Mouse (Mus musculus) monocyte, adult 5-6 weeks (primary cell): ENCODE results near the gene Gm8897. TPM values are rescaled to one million over a fixed set of nuclear protein-coding genes. Genes with fewer than 3 reads are reported as not detected.
"Not testable (repeated sequence)": the region's sequence is repeated elsewhere in the genome, so short reads cannot be mapped to it uniquely, and the experiment has no call there.

Experiments used
- ATAC-seq: fragments of 153-309, 156-312 bp; replicated peaks from 2 replicates; pipeline ENCODE4 v1.8.0; 2017; ENCODE audit warnings: mild to moderate bottlenecking; ENCODE audit not compliant: low TSS enrichment, insufficient number of reproducible peaks, severe bottlenecking, poor library complexity, low FRiP score
- total RNA-seq: library from RNA; stranded (forward); fragments of 200-1000, 200-491, 200-594 nt; gene quantifications from 3 replicates; pipeline ENCODE4 v1.2.3, GENCODE M21; 2017

The Gm8897 gene
- total RNA-seq, result not detected in 3 replicates

DNA sequence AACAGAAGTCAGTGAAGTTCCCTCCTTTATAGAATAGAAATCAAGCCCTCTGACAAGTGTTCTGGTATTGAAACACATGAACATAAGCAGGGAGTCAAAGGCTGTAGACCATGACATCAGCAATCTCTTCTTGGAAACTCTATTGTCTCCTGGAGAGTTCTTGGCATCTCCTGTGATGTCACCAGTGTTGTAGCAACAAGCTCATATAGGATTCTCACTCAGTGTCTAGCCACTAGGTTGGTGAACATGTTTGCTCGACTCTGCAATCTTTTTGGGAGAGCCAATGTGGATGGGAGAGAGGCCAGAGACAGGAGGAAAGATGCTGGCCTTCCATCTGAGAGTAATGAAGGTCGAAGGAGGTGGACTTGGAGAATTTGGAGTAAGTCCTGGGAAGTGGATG, at the start of gene Gm8897:
Gene Gm8897, plus strand, starts transcription at position 301 of the 400 bp plus-strand sequence.
- ATAC-seq, result not testable (repeated sequence)

DNA sequence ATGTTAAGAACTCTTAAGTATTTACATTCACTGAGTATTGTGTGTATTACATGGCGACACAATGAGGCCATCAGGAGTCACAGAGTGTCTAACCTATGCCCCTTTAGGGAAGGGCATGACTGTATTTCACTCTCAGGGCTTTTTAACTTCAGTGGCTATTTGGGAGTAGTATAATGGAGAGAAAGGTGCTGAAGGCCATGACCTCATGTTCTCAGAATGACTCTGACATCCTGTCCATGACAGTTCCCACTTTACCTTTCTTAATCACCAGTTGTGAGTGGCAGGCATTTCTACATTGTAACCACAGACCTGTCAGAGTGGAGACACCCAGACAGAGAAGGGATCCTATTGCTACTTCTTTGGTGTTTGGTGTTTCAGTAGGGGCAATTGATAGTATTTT, 473 bp downstream of the Gm8897 start:
- ATAC-seq, result not testable (repeated sequence)

Other genes starting within 250 kb of the Gm8897 start
- not detected in 3 replicates for gene Gm5861, start 233.3 kb upstream of the Gm8897 start, total RNA-seq
- 4.2 TPM in 1 of 3 replicates, not detected in the others for gene Gm8890, start 160.4 kb upstream of the Gm8897 start, total RNA-seq
- gene Speer1, start 74.9 kb upstream of the Gm8897 start, total RNA-seq, result 1.6 to 2.2 TPM in 2 of 3 replicates, not detected in the other
- gene Gm8906, start 86.3 kb downstream of the Gm8897 start, total RNA-seq, result not detected in 3 replicates
- gene Gm6460, start 178.5 kb downstream of the Gm8897 start, total RNA-seq, result not detected in 3 replicates